Comparison of ENCODE assay signal across 8 mouse cellular contexts in genomic region chr12:87147395-87148089, GRCm38 (mm10). TPM values are rescaled to one million over a fixed set of nuclear protein-coding genes. Genes with fewer than 3 reads are reported as not detected.
DNase-seq lines count a peak whose midpoint lies in the region; ATAC-seq lines count a peak whose summit lies in the region.

TSS of gene Pomt2 (minus strand) at chr12:87147968.

- ATAC-seq in inflammation-experienced regulatory T-cells, adult 6 months, result peak; percentile 90
- ATAC-seq in megakaryocyte-erythroid progenitor cell, adult 5-6 weeks (replicated peaks; ENCODE audit: low FRiP score, low TSS enrichment, poor library complexity, severe bottlenecking), result peak; percentile 97

- intact Hi-C loops in gastrocnemius, postnatal 14 days (cut with DNase I; ENCODE audit: low total_unique reads), result no loop called here
- intact Hi-C loops in left cerebral cortex, postnatal 10 days (cut with DNase I), result no loop called here

- DNase-seq in adrenal gland, adult (ENCODE audit: inconsistent age in 2 of 2, low spot score in 1 of 2), result peak; percentile 97 to 98
- peak; percentile 95 for DNase-seq in embryo, embryonic 10.5 days (ENCODE audit: low spot score)
- DNase-seq in gastrocnemius, postnatal 14 days, result peak; percentile 94
- DNase-seq in left cerebral cortex, postnatal 10 days (ENCODE audit: extremely low spot score in 1 of 2, low spot score in 2 of 2), result peak; percentile 91 to 96
- DNase-seq in right cerebral cortex, postnatal 25 days, result peak; percentile 92
- DNase-seq in urinary bladder, postnatal 4 days (ENCODE audit: low spot score in 2 of 2), result peak; percentile 92 to 95

RNA-seq across cellular contexts. Expression of gene Pomt2, which starts in this region (rescaled TPM):
- 1 to 10 TPM; 5.8 to 6.2 TPM for total RNA-seq in gastrocnemius, postnatal 14 days (2021)
- 1 to 10 TPM in 2 of 3 experiments, under 1 TPM in 1; 0.69 to 1.1 (median 1.1) TPM for polyA plus RNA-seq in inflammation-experienced regulatory T-cells, adult 6 months (2017; shearing (Covaris generic))
- total RNA-seq in left cerebral cortex, postnatal 10 days (2021), result 10 to 100 TPM; 21.0 to 22.8 TPM
- 6.6 and 10.4 TPM in 2 replicates for total RNA-seq in megakaryocyte-erythroid progenitor cell, adult 5-6 weeks (2014; fragmentation: Nextera tagmentation)
- total RNA-seq in megakaryocyte-erythroid progenitor cell, adult 5-6 weeks (2017), result 5.1 and 7.7 TPM in 2 replicates

Comparison
In these comparisons a context has a peak if more than half of its experiments do, and no peak if none do; other contexts are left out.
1. Peak in every context shown above with its lines: DNase-seq and ATAC-seq.